Mouse (Mus musculus) forebrain, embryonic 16.5 days (tissue): ENCODE results near the gene Git2. TPM values are rescaled to one million over a fixed set of nuclear protein-coding genes. Genes with fewer than 3 reads are reported as not detected.

Experiments used
- ATAC-seq: fragments of 200-750 bp; cut with Nextera tagmentation; 2 replicates; pipeline ENCODE4 v1.8.0; 2017; ENCODE audit warnings: mild to moderate bottlenecking, moderate library complexity
- H3K27ac ChIP-seq: fragments of 300-500 bp; sonication (generic); 2 replicates; pipeline ENCODE4 v1.5.1; 2014; ENCODE audit warnings: low read length, control low read depth
- H3K27me3 ChIP-seq: fragments of 300-500 bp; sonication (generic); replicated peaks from 2 replicates; pipeline ENCODE4 v1.6.1; 2014; ENCODE audit warnings: low read length; ENCODE audit not compliant: control insufficient read depth, insufficient read depth
- H3K36me3 ChIP-seq: fragments of 300-500 bp; sonication (generic); 2 replicates; pipeline ENCODE4 v1.6.1; 2014; ENCODE audit not compliant: control insufficient read depth, insufficient read depth
- H3K4me1 ChIP-seq: fragments of 300-500 bp; sonication (generic); replicated peaks from 2 replicates; pipeline ENCODE4 v1.6.1; 2014; ENCODE audit warnings: low read length; ENCODE audit not compliant: control insufficient read depth, insufficient read depth
- H3K4me2 ChIP-seq: fragments of 300-500 bp; sonication (generic); 2 replicates; pipeline ENCODE4 v1.6.1; 2014; ENCODE audit warnings: mild to moderate bottlenecking, low read length, control low read depth
- H3K4me3 ChIP-seq: fragments of 300-500 bp; sonication (generic); replicated peaks from 2 replicates; pipeline ENCODE4 v1.5.1; 2014; ENCODE audit warnings: mild to moderate bottlenecking, low read length, control low read depth
- H3K9ac ChIP-seq: fragments of 300-500 bp; sonication (generic); replicated peaks from 2 replicates; pipeline ENCODE4 v1.6.1; 2014; ENCODE audit warnings: low read depth, low read length, control low read depth
- H3K9me3 ChIP-seq: fragments of 300-500 bp; sonication (generic); 2 replicates; pipeline ENCODE4 v1.6.1; 2016; ENCODE audit warnings: low read length; ENCODE audit not compliant: control insufficient read depth
- WGBS: fragments of 180-500 bp; shearing (Covaris S2); extraction: QIAGEN DNeasy Blood & Tissue Kit; methylation state at CpG from one replicate; pipeline ENCODE4 v1.1.7; 2014; 5-methylcytosine and 5-hydroxymethylcytosine counted together
- polyA plus RNA-seq: library from polyadenylated mRNA; unstranded; fragments of >200 nt; fragmentation: Nextera tagmentation; extraction: Ambion mirVana; gene quantifications from 2 replicates; pipeline ENCODE4 v1.2.1, GENCODE M21; 2015

The Git2 gene
- polyA plus RNA-seq, 1 experiment from 2014 or later = 58.5 TPM

DNA sequence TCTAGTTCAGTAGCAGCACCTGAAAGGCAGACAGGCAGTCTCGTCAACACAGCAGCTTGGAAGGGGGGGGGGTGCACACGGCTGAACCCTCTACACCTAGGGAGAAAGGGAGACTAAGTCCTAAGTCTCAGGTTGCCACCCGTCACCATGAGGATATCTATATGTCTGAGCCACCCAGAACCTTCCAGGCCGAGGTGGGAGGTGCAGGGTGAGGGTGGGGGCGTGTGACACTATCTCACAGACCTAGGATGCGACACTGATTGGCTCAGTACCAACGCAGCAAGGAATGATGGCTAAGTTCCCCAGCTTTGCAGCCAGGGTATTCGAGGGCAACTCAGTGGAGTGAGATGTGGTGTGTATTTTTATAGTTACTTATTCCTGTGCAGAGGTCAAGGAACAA, 33.1 kb upstream of the Git2 start:
- no peaks in the 10 kb centered on the region for H3K9me3 ChIP-seq
- WGBS = 86% methylated on average over 8 of the region's 8 CpGs
- H3K4me2 ChIP-seq = no peak overlapping the region
- H3K36me3 ChIP-seq = peaks cover 29% of the 10 kb centered on the region
- no peak overlapping the region for H3K4me3 ChIP-seq
- H3K27ac ChIP-seq = no peak overlapping the region
- no peak for ATAC-seq
- H3K4me1 ChIP-seq = peaks cover 17% of the 10 kb centered on the region
- H3K9ac ChIP-seq = no peak overlapping the region
- no peaks in the 10 kb centered on the region for H3K27me3 ChIP-seq

DNA sequence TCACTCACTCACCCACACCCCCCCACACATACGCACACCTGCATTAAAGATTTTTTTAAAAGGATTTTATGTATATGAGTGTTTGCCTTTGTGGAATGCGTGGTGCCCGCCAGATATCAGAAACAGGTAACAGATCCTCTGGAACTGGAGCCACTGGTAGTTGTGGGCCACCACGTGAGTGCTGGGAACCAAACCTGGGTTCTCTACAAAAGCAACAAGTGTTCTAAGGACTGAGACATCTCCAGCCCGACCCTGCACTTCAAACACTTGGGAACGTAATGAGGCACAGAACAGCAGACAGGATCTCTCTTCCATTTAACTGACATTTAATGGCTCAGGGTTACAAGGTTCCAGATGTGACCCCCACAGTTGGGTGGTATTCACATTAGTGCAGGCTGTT, 32.6 kb upstream of the Git2 start:
- Histone ChIP-seq H3K9ac (no peak overlapping the region), H3K27ac (no peak overlapping the region), H3K4me2 (no peak overlapping the region), H3K9me3 (no peaks in the 10 kb centered on the region), H3K4me1 (peaks cover 16% of the 10 kb centered on the region), H3K27me3 (no peaks in the 10 kb centered on the region), H3K4me3 (no peak overlapping the region), H3K36me3 (peaks cover 33% of the 10 kb centered on the region)
- no peak for ATAC-seq
- 72% methylated on average over 6 of the region's 6 CpGs for WGBS

DNA sequence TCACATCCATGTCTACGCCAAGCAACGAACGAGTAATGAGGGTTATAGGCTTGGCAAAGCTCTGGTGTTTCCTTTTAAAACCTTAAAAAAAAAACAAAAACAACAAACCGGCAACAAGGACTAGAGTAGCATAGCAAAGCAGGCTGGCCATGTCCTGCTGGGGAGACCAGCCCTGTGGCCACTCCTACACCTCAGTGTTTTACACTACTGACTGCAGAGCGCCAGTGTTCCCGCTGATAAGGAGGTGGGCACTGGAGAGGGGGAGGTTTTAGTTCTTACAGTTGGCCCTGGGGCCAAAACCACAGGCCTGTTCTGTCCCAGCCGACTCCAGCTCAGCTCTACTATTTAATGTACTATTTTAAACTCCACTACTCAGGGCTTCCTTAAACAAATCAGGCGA, 32.2 kb upstream of the Git2 start:
- no peaks in the 10 kb centered on the region for H3K9me3 ChIP-seq
- no peak overlapping the region for H3K9ac ChIP-seq
- H3K36me3 ChIP-seq = peaks cover 33% of the 10 kb centered on the region
- ATAC-seq = peak; percentile 11; the same call in 1 of the 2 replicates
- no peak overlapping the region for H3K4me3 ChIP-seq
- no peak overlapping the region for H3K4me2 ChIP-seq
- H3K4me1 ChIP-seq = peaks cover 11% of the 10 kb centered on the region
- no peak overlapping the region; the same call in 1 of the 2 replicates for H3K27ac ChIP-seq
- no peaks in the 10 kb centered on the region for H3K27me3 ChIP-seq
- 23% methylated on average over 8 of the region's 8 CpGs for WGBS

DNA sequence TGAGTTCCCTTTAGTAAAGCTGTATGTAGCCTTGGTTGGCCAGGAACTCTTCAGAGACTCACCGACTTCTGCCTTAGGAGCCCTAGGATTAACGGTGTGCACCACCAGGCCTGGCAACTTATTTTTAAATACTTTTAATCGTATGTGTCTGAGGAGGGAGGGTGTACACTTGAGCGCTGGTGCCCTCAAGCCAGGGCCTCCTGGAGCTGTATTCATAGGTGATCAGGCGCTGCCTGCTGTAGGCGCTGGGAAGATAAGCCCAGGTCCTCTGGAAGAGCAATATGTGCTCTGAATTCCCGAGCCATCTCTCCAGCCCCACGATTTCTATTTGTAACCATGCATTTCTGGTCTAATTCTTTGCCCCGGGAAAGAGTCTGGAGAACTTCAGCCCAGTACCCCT, 31.7 kb upstream of the Git2 start:
- 51% methylated on average over 9 of the region's 9 CpGs for whole genome bisulfite sequencing

DNA sequence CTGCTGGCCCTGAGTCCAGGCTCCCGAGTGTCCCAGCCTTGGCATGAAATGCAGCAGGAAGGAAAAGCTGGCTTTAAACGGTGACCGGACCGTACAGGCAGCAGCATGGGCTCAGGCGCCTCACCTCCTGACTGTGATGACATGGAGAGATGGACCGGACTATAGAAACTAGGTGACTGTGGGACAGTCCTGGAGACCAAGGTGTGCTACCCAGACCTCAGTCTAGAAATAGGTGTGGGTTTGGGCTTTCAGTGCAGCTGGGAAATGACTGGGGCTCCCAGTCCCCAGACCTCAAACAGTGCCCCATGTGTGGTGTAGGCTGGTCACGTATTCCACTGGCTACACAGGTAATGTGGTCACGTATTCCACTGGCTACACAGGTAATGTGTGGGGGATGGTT, 31.3 kb upstream of the Git2 start:
- no peak for ATAC-seq
- Histone ChIP-seq H3K27me3 (no peaks in the 10 kb centered on the region), H3K9me3 (no peaks in the 10 kb centered on the region), H3K4me1 (peaks cover 4% of the 10 kb centered on the region; the same call in 1 of the 2 replicates), H3K4me3 (no peak overlapping the region), H3K36me3 (peaks cover 36% of the 10 kb centered on the region), H3K27ac (0 out of 2 replicates have a peak overlapping the region, but pooled peaks have one; percentile 20), H3K4me2 (no peak overlapping the region), H3K9ac (no peak overlapping the region)
- WGBS = 87% methylated on average over 8 of the region's 8 CpGs

More for the DNA sequence above, 31.7 kb upstream of the Git2 start:
- Histone ChIP-seq H3K9me3 (no peaks in the 10 kb centered on the region), H3K36me3 (peaks cover 33% of the 10 kb centered on the region), H3K27me3 (no peaks in the 10 kb centered on the region), H3K4me1 (peaks cover 7% of the 10 kb centered on the region), H3K27ac (no peak overlapping the region; the same call in 1 of the 2 replicates), H3K9ac (no peak overlapping the region), H3K4me3 (no peak overlapping the region), H3K4me2 (no peak overlapping the region)
- no peak for ATAC-seq

DNA sequence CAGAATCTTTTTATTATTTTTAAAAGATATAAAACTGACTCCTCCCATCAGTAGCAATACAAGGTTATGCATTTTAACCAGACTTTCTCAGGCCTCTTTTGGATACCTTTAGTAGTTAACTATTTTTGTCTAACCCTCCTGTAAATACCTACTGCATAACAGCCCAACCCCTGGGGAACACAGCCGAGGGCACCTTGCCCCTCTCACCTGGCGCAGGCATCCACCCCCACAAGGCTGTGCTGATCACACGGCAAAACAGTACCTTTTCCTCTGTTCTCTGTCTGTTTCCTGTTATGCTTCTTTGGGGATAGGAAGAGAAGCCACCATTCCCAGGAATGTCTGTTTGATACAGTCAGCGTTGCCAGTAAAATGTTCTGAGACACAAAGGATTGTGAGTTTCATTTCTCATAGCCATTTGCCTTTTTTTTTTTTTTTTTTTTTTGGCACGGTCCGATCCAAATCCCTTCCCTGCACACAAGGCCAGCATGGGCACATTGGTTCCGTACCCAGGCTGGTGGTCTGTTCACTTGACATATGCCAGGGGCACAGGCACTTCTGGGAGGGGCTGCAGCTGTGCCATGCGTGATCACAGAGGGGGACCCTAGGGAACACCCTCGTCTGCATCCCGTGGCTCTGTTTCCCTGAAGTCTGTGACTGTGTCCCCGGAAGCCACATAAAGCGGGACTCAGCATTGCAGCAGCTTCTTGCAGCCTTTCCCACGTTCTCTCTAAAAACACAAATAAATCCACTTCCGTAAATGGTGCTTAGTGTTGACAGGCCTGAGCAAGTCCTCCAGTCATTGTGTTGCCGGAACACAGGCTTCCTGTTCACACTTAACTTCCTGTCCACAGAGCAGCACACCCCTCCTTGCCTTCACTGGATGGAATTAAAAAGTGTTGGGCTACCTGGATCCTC, 30.4 kb upstream of the Git2 start:
- no peak for ATAC-seq
- H3K4me1 ChIP-seq = no peaks in the 10 kb centered on the region; the same call in 1 of the 2 replicates
- no peaks in the 10 kb centered on the region for H3K9me3 ChIP-seq
- no peak overlapping the region for H3K4me3 ChIP-seq
- peaks cover 40% of the 10 kb centered on the region for H3K36me3 ChIP-seq
- 87% methylated on average over 15 of the region's 15 CpGs for WGBS
- no peak overlapping the region for H3K9ac ChIP-seq
- H3K27ac ChIP-seq = no peak overlapping the region; the same call in 1 of the 2 replicates
- H3K4me2 ChIP-seq = no peak overlapping the region
- no peaks in the 10 kb centered on the region for H3K27me3 ChIP-seq

DNA sequence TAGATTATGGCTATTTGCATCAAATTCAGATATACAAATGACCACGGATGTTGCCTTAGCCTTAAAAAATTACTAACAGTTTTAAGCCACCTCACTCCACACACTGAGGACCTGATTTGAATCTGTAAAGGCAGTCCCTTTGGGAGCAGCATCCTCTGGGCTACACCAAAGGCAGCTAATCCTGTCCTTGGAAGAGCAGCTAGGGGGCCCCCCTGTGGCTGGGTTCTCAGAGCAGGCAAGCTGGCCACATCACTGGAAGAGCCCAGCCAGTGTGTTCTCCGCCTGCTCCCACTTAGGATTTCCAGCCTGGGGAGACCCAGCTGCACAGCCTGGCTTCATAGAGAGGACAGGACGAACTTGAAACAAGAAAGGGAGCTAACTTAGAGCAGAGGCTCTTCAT, 29.6 kb upstream of the Git2 start:
- H3K36me3 ChIP-seq = peaks cover 40% of the 10 kb centered on the region
- no peak for ATAC-seq
- no peaks in the 10 kb centered on the region for H3K9me3 ChIP-seq
- H3K27ac ChIP-seq = no peak overlapping the region
- H3K4me2 ChIP-seq = no peak overlapping the region
- no peak overlapping the region for H3K9ac ChIP-seq
- no peaks in the 10 kb centered on the region; the same call in 1 of the 2 replicates for H3K4me1 ChIP-seq
- 29% methylated on average over 3 of the region's 3 CpGs for WGBS
- H3K27me3 ChIP-seq = no peaks in the 10 kb centered on the region
- H3K4me3 ChIP-seq = no peak overlapping the region

DNA sequence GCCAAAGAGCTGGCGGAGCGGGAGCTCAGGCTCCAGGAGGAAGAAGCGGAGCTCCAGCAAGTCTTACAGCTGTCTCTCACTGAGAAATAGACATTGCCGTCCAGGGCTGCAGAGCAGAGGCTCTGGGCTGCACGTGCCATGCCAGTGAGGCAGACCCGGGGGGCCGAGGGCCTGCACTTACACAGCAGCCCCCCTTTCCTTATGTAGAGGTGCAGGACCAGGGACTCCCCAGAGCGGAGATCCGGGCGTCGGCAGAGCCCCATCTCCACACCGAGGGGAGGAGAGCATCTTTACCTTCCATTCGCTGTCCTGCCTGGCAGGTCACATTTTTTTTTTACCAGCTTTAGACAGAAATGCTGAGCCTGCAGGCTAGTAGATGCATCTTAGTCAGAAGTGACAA, 29.0 kb upstream of the Git2 start:
- Histone ChIP-seq H3K9me3 (no peaks in the 10 kb centered on the region), H3K27ac (no peak overlapping the region), H3K9ac (no peak overlapping the region), H3K36me3 (peaks cover 42% of the 10 kb centered on the region), H3K27me3 (no peaks in the 10 kb centered on the region), H3K4me3 (no peak overlapping the region), H3K4me1 (no peaks in the 10 kb centered on the region), H3K4me2 (no peak overlapping the region)
- no peak for ATAC-seq
- 78% methylated on average over 11 of the region's 13 CpGs for WGBS

DNA sequence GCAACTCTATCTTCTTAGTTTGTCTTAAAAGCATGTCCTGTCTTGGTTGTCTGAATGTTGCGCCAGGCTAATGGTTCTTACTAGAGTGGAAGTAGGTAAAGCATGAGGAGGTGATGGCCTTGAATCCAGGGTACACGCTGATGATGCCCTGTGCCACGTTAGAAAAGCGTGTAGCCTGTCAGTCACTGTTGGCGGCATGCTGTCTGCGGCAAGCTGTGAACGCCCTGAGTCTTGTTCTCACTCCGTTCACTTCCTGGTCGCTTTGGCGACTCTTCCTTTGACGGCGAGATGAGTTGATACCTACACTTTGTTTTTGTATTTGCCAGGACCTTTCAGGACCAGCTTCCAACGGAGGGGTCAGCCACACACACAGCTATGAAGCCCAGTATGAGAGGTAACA, 27.9 kb upstream of the Git2 start:
- H3K27ac ChIP-seq = no peak overlapping the region
- no peaks in the 10 kb centered on the region for H3K27me3 ChIP-seq
- H3K9me3 ChIP-seq = no peaks in the 10 kb centered on the region
- H3K9ac ChIP-seq = no peak overlapping the region
- H3K4me1 ChIP-seq = no peaks in the 10 kb centered on the region
- H3K36me3 ChIP-seq = peaks cover 39% of the 10 kb centered on the region
- no peak overlapping the region for H3K4me2 ChIP-seq
- 91% methylated on average over 13 of the region's 13 CpGs for WGBS
- ATAC-seq = no peak
- no peak overlapping the region for H3K4me3 ChIP-seq
